Mouse (Mus musculus) erythroblast, embryonic 14.5 days (primary cell): Measurements from ENCODE around the gene Trim2.

Experiments
- GATA1 ChIP-seq: IDR thresholded peaks from 2 replicates; pipeline ENCODE4 v1.6.1; 2012; ENCODE audit warnings: low read length, inconsistent platforms, mixed read lengths
- TAL1 ChIP-seq: IDR thresholded peaks from 3 replicates; pipeline ENCODE4 v1.6.1; 2012; ENCODE audit warnings: low read length, inconsistent platforms, mixed read lengths

DNA sequence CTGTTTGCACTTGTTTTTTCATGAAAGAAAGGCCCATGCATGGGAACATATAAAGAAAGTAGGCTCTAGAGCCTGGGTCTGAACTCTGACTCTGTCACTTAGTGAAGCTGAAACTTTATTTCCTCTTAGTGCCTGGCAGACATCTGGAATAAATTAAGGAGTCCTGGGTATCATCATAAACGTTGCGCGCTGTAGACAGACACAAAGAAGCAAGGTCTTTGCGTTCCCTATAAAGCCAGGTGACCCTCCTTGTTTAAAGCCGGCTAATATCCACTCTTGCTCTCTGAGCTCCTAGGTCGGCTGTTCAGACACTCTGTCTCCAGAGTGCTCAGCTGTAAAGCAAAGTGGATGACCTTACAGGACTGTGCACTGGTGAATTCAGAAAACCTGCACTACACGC lies 165.7 kb downstream of the Trim2 start:
- TF ChIP-seq GATA1 (no peak), TAL1 (no peak)
